Mouse (Mus musculus): ENCODE results near the gene Bahcc1. TPM values are rescaled to one million over a fixed set of nuclear protein-coding genes. Genes with fewer than 3 reads are reported as not detected.

Bahcc1 gene
- polyA plus RNA-seq, 1 experiment from 2014 or later = 9.7 TPM

GRCm38 (mm10) chr11:120317456-120317855 is 84.7 kb downstream of the Bahcc1 start:
- Histone ChIP-seq H3K4me3 (ENCODE audit: low read depth, low read length) (no peak overlapping the region; the same call in 1 of the 2 replicates), H3K9me3 (replicated peaks; ENCODE audit: control insufficient read depth, low read length, poor library complexity, severe bottlenecking) (no peaks in the 10 kb centered on the region), H3K27me3 (ENCODE audit: control insufficient read depth, insufficient read depth, low read depth, low read length) (no peaks in the 10 kb centered on the region), H3K9ac (ENCODE audit: low read depth, low read length) (0 out of 2 replicates have a peak overlapping the region, but pooled peaks have one; percentile 75), H3K4me2 (ENCODE audit: low read length) (peak overlapping the region; percentile 85), H3K36me3 (ENCODE audit: control insufficient read depth, insufficient read depth, low read length) (no peaks in the 10 kb centered on the region), H3K27ac (ENCODE audit: low read length) (peak overlapping the region; percentile 90), H3K4me1 (ENCODE audit: control insufficient read depth, insufficient read depth, low read length) (peaks cover 26% of the 10 kb centered on the region)
- WGBS = 66% methylated on average over 7 of the region's 7 CpGs
- ATAC-seq = no peak

- Histone ChIP-seq H3K9ac (ENCODE audit: low read depth, low read length) (no peak overlapping the region), H3K36me3 (ENCODE audit: control insufficient read depth, insufficient read depth, low read length) (no peaks in the 10 kb centered on the region), H3K27me3 (ENCODE audit: control insufficient read depth, insufficient read depth, low read depth, low read length) (no peaks in the 10 kb centered on the region), H3K4me2 (ENCODE audit: low read length) (no peak overlapping the region), H3K4me3 (ENCODE audit: low read depth, low read length) (no peak overlapping the region), H3K27ac (ENCODE audit: low read length) (no peak overlapping the region), H3K4me1 (ENCODE audit: control insufficient read depth, insufficient read depth, low read length) (peaks cover 23% of the 10 kb centered on the region), H3K9me3 (replicated peaks; ENCODE audit: control insufficient read depth, low read length, poor library complexity, severe bottlenecking) (no peaks in the 10 kb centered on the region)
- no peak for ATAC-seq
- 92% methylated on average over 5 of the region's 5 CpGs for WGBS
These were observed 86.6 kb downstream of the Bahcc1 start for GRCm38 (mm10) chr11:120319310-120319709.

DNA sequence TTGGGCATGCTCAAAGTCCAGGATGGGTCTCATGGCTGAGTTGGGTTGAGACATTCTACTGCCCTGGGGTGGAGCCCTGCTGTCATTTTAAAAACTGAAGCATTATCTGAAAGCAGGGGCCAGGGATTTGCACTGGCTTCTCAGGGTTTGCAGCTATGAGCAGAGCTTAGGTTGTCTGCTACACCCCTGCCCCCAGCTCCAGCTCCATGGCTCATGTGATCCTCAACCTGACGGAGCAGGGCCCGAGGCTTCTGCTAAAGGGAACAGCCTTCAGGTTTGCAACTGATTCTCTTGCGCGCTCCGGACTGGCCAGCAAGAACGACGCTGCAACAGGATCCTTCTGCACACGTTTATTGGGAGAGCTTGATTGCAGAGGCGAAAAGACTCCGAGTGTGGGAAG is 87.4 kb downstream of the Bahcc1 start:
- Histone ChIP-seq H3K36me3 (ENCODE audit: control insufficient read depth, insufficient read depth, low read length) (no peaks in the 10 kb centered on the region), H3K4me3 (ENCODE audit: low read depth, low read length) (no peak overlapping the region), H3K9me3 (replicated peaks; ENCODE audit: control insufficient read depth, low read length, poor library complexity, severe bottlenecking) (no peaks in the 10 kb centered on the region), H3K9ac (ENCODE audit: low read depth, low read length) (no peak overlapping the region), H3K27me3 (ENCODE audit: control insufficient read depth, insufficient read depth, low read depth, low read length) (no peaks in the 10 kb centered on the region), H3K4me1 (ENCODE audit: control insufficient read depth, insufficient read depth, low read length) (peaks cover 15% of the 10 kb centered on the region), H3K4me2 (ENCODE audit: low read length) (no peak overlapping the region), H3K27ac (ENCODE audit: low read length) (no peak overlapping the region)
- WGBS = 97% methylated on average over 10 of the region's 10 CpGs
- no peak for ATAC-seq

GRCm38 (mm10) chr11:120335431-120336021 is 102.8 kb downstream of the Bahcc1 start:
- H3K4me2 ChIP-seq (ENCODE audit: low read length) = no peak overlapping the region
- no peak overlapping the region for H3K9ac ChIP-seq (ENCODE audit: low read depth, low read length)
- no peaks in the 10 kb centered on the region for H3K4me1 ChIP-seq (ENCODE audit: control insufficient read depth, insufficient read depth, low read length)
- no peak overlapping the region for H3K4me3 ChIP-seq (ENCODE audit: low read depth, low read length)
- no peaks in the 10 kb centered on the region for H3K9me3 ChIP-seq (replicated peaks; ENCODE audit: control insufficient read depth, low read length, poor library complexity, severe bottlenecking)
- H3K36me3 ChIP-seq (ENCODE audit: control insufficient read depth, insufficient read depth, low read length) = no peaks in the 10 kb centered on the region
- H3K27ac ChIP-seq (ENCODE audit: low read length) = no peak overlapping the region
- no peak for ATAC-seq
- WGBS = 86% methylated on average over 6 of the region's 6 CpGs
- H3K27me3 ChIP-seq (ENCODE audit: control insufficient read depth, insufficient read depth, low read depth, low read length) = no peaks in the 10 kb centered on the region

GRCm38 (mm10) chr11:120337447-120337846 is 104.7 kb downstream of the Bahcc1 start:
- 32% methylated on average over 2 of the region's 2 CpGs for WGBS
- no peak overlapping the region for H3K4me3 ChIP-seq (ENCODE audit: low read depth, low read length)
- H3K9me3 ChIP-seq (replicated peaks; ENCODE audit: control insufficient read depth, low read length, poor library complexity, severe bottlenecking) = no peaks in the 10 kb centered on the region
- H3K27ac ChIP-seq (ENCODE audit: low read length) = no peak overlapping the region
- no peaks in the 10 kb centered on the region for H3K36me3 ChIP-seq (ENCODE audit: control insufficient read depth, insufficient read depth, low read length)
- no peak overlapping the region for H3K4me2 ChIP-seq (ENCODE audit: low read length)
- no peaks in the 10 kb centered on the region for H3K27me3 ChIP-seq (ENCODE audit: control insufficient read depth, insufficient read depth, low read depth, low read length)
- no peak overlapping the region for H3K9ac ChIP-seq (ENCODE audit: low read depth, low read length)
- ATAC-seq = no peak
- H3K4me1 ChIP-seq (ENCODE audit: control insufficient read depth, insufficient read depth, low read length) = no peaks in the 10 kb centered on the region

GRCm38 (mm10) chr11:120338786-120339185 is 106.0 kb downstream of the Bahcc1 start:
- Histone ChIP-seq H3K9me3 (replicated peaks; ENCODE audit: control insufficient read depth, low read length, poor library complexity, severe bottlenecking) (no peaks in the 10 kb centered on the region), H3K27ac (ENCODE audit: low read length) (no peak overlapping the region), H3K4me3 (ENCODE audit: low read depth, low read length) (no peak overlapping the region), H3K4me2 (ENCODE audit: low read length) (no peak overlapping the region), H3K4me1 (ENCODE audit: control insufficient read depth, insufficient read depth, low read length) (peaks cover 1% of the 10 kb centered on the region), H3K36me3 (ENCODE audit: control insufficient read depth, insufficient read depth, low read length) (no peaks in the 10 kb centered on the region), H3K9ac (ENCODE audit: low read depth, low read length) (no peak overlapping the region), H3K27me3 (ENCODE audit: control insufficient read depth, insufficient read depth, low read depth, low read length) (no peaks in the 10 kb centered on the region)
- no peak for ATAC-seq
- 74% methylated on average over 3 of the region's 3 CpGs for WGBS

GRCm38 (mm10) chr11:120339978-120340513 is 107.3 kb downstream of the Bahcc1 start:
- Histone ChIP-seq H3K36me3 (ENCODE audit: control insufficient read depth, insufficient read depth, low read length) (peaks cover under 1% of the 10 kb centered on the region), H3K4me3 (ENCODE audit: low read depth, low read length) (no peak overlapping the region), H3K27me3 (ENCODE audit: control insufficient read depth, insufficient read depth, low read depth, low read length) (no peaks in the 10 kb centered on the region), H3K4me1 (ENCODE audit: control insufficient read depth, insufficient read depth, low read length) (peaks cover 14% of the 10 kb centered on the region), H3K4me2 (ENCODE audit: low read length) (no peak overlapping the region), H3K9me3 (replicated peaks; ENCODE audit: control insufficient read depth, low read length, poor library complexity, severe bottlenecking) (no peaks in the 10 kb centered on the region), H3K9ac (ENCODE audit: low read depth, low read length) (no peak overlapping the region), H3K27ac (ENCODE audit: low read length) (no peak overlapping the region)
- no peak for ATAC-seq
- 92% methylated on average over 10 of the region's 10 CpGs for WGBS

GRCm38 (mm10) chr11:120341661-120342060 is 108.9 kb downstream of the Bahcc1 start:
- H3K27ac ChIP-seq (ENCODE audit: low read length) = no peak overlapping the region
- H3K4me1 ChIP-seq (ENCODE audit: control insufficient read depth, insufficient read depth, low read length) = peaks cover 19% of the 10 kb centered on the region
- 87% methylated on average over 4 of the region's 4 CpGs for WGBS
- H3K9me3 ChIP-seq (replicated peaks; ENCODE audit: control insufficient read depth, low read length, poor library complexity, severe bottlenecking) = no peaks in the 10 kb centered on the region
- H3K36me3 ChIP-seq (ENCODE audit: control insufficient read depth, insufficient read depth, low read length) = peaks cover 7% of the 10 kb centered on the region
- no peaks in the 10 kb centered on the region for H3K27me3 ChIP-seq (ENCODE audit: control insufficient read depth, insufficient read depth, low read depth, low read length)
- H3K9ac ChIP-seq (ENCODE audit: low read depth, low read length) = no peak overlapping the region
- no peak overlapping the region for H3K4me2 ChIP-seq (ENCODE audit: low read length)
- H3K4me3 ChIP-seq (ENCODE audit: low read depth, low read length) = no peak overlapping the region
- ATAC-seq = no peak

All from midbrain, embryonic 16.5 days (tissue).